Mouse (Mus musculus) heart, embryonic 13.5 days (tissue): ENCODE measurements around the gene Exosc7. TPM values are rescaled to one million over a fixed set of nuclear protein-coding genes. Genes with fewer than 3 reads are reported as not detected.

Source experiments
- ATAC-seq: fragments of 200-750 bp; cut with Nextera tagmentation; 2 replicates; pipeline ENCODE4 v1.8.0; 2017; ENCODE audit warnings: moderate TSS enrichment; ENCODE audit not compliant: insufficient number of reproducible peaks, low FRiP score, low TSS enrichment; ENCODE audit errors: extremely low read depth
- H3K27ac ChIP-seq: fragments of 300-500 bp; sonication (generic); replicated peaks from 2 replicates; pipeline ENCODE4 v1.5.1; 2015; ENCODE audit warnings: moderate library complexity, mild to moderate bottlenecking, inconsistent platforms
- H3K27me3 ChIP-seq: fragments of 300-500 bp; sonication (generic); replicated peaks from 2 replicates; pipeline ENCODE4 v1.6.1; 2015; ENCODE audit warnings: mild to moderate bottlenecking, inconsistent platforms
- H3K36me3 ChIP-seq: fragments of 300-500 bp; sonication (generic); 2 replicates; pipeline ENCODE4 v1.6.1; 2015; ENCODE audit warnings: mild to moderate bottlenecking, inconsistent platforms
- H3K4me1 ChIP-seq: fragments of 300-500 bp; sonication (generic); 2 replicates; pipeline ENCODE4 v1.6.1; 2015; ENCODE audit warnings: inconsistent platforms
- H3K4me2 ChIP-seq: fragments of 300-500 bp; sonication (generic); 2 replicates; pipeline ENCODE4 v1.6.1; 2015; ENCODE audit warnings: inconsistent platforms, mild to moderate bottlenecking, moderate library complexity
- H3K4me3 ChIP-seq: fragments of 300-500 bp; sonication (generic); 2 replicates; pipeline ENCODE4 v1.5.1; 2015; ENCODE audit warnings: moderate library complexity, mild to moderate bottlenecking, inconsistent platforms
- H3K9ac ChIP-seq: fragments of 300-500 bp; sonication (generic); 2 replicates; pipeline ENCODE4 v1.6.1; 2015; ENCODE audit warnings: inconsistent platforms, mild to moderate bottlenecking, moderate library complexity
- H3K9me3 ChIP-seq: fragments of 300-500 bp; sonication (generic); 2 replicates; pipeline ENCODE4 v1.6.1; 2016; ENCODE audit warnings: inconsistent platforms
- WGBS: fragments of 180-500 bp; shearing (Covaris S2); methylation state at CpG from one replicate; pipeline ENCODE4 v1.1.7; 2015; ENCODE audit warnings: mixed read lengths; 5-methylcytosine and 5-hydroxymethylcytosine counted together
- polyA plus RNA-seq: library from polyadenylated mRNA; unstranded; fragments of >200 nt; fragmentation: Nextera tagmentation; extraction: Ambion mirVana; gene quantifications from 2 replicates; pipeline ENCODE4 v1.2.1, GENCODE M21; 2015

Gene Exosc7
- polyA plus RNA-seq, 1 experiment from 2014 or later: 74.0 TPM

- H3K4me1 ChIP-seq: peaks cover 13% of the 10 kb centered on the region
- H3K4me2 ChIP-seq: no peak overlapping the region
- H3K9me3 ChIP-seq: peaks cover 17% of the 10 kb centered on the region
- no peak overlapping the region for H3K9ac ChIP-seq
- peak overlapping the region; percentile 74 for H3K27ac ChIP-seq
- 77% methylated on average over 4 of the region's 4 CpGs for WGBS
- no peak for ATAC-seq
- no peak overlapping the region for H3K4me3 ChIP-seq
- H3K27me3 ChIP-seq: no peaks in the 10 kb centered on the region
- H3K36me3 ChIP-seq: peaks cover 78% of the 10 kb centered on the region
Measured at GRCm38 (mm10) chr9:123139887-123140614, 27.0 kb downstream of the Exosc7 start.

- no peak overlapping the region for H3K4me2 ChIP-seq
- H3K9me3 ChIP-seq: peaks cover 21% of the 10 kb centered on the region
- no peaks in the 10 kb centered on the region for H3K27me3 ChIP-seq
- no peak for ATAC-seq
- no peak overlapping the region for H3K4me3 ChIP-seq
- no peaks in the 10 kb centered on the region for H3K4me1 ChIP-seq
- no peak overlapping the region for H3K27ac ChIP-seq
- H3K36me3 ChIP-seq: peaks cover 21% of the 10 kb centered on the region
- whole genome bisulfite sequencing: 76% methylated on average over 5 of the region's 5 CpGs
- no peak overlapping the region for H3K9ac ChIP-seq
Measured at GRCm38 (mm10) chr9:123148430-123148829, 35.4 kb downstream of the Exosc7 start.

GRCm38 (mm10) chr9:123150241-123151020 is 37.4 kb downstream of the Exosc7 start, which contains the start of gene Clec3b:
Gene Clec3b (plus strand): TSS chr9:123150946.
- H3K36me3 ChIP-seq: peaks cover 6% of the 10 kb centered on the region
- 69% methylated on average over 5 of the region's 5 CpGs for WGBS
- no peak within 1 kb of the TSS for H3K4me3 ChIP-seq
- H3K4me2 ChIP-seq: no peak within 1 kb of the TSS
- no peaks in the 10 kb centered on the region for H3K27me3 ChIP-seq
- no peak within 1 kb of the TSS for H3K27ac ChIP-seq
- peaks cover 9% of the 10 kb centered on the region for H3K9me3 ChIP-seq
- ATAC-seq: no peak; the same call in 1 of the 2 replicates
- no peaks in the 10 kb centered on the region for H3K4me1 ChIP-seq
- no peak within 1 kb of the TSS for H3K9ac ChIP-seq

GRCm38 (mm10) chr9:123151561-123151960 is 38.5 kb downstream of the Exosc7 start:
- WGBS: 57% methylated on average over 1 of the region's 1 CpGs
- Histone ChIP-seq H3K27me3 (no peaks in the 10 kb centered on the region), H3K4me2 (no peak overlapping the region), H3K9ac (no peak overlapping the region), H3K9me3 (0 out of 2 replicates have a peak, but pooled peaks cover 3% of the 10 kb centered on the region), H3K4me3 (no peak overlapping the region), H3K4me1 (no peaks in the 10 kb centered on the region), H3K36me3 (no peaks in the 10 kb centered on the region), H3K27ac (no peak overlapping the region)
- no peak for ATAC-seq

- no peaks in the 10 kb centered on the region for H3K27me3 ChIP-seq
- no peak overlapping the region for H3K9ac ChIP-seq
- WGBS: 52% methylated on average over 3 of the region's 3 CpGs
- H3K4me1 ChIP-seq: peaks cover 4% of the 10 kb centered on the region; the same call in 1 of the 2 replicates
- H3K27ac ChIP-seq: no peak overlapping the region
- H3K4me2 ChIP-seq: no peak overlapping the region
- H3K4me3 ChIP-seq: no peak overlapping the region
- H3K9me3 ChIP-seq: no peaks in the 10 kb centered on the region
- ATAC-seq: no peak
- H3K36me3 ChIP-seq: no peaks in the 10 kb centered on the region
Measured at GRCm38 (mm10) chr9:123152026-123152425, 39.0 kb downstream of the Exosc7 start.

- no peaks in the 10 kb centered on the region for H3K27me3 ChIP-seq
- no peak overlapping the region for H3K27ac ChIP-seq
- no peaks in the 10 kb centered on the region for H3K36me3 ChIP-seq
- H3K4me2 ChIP-seq: no peak overlapping the region
- no peak overlapping the region for H3K9ac ChIP-seq
- H3K4me1 ChIP-seq: peaks cover 4% of the 10 kb centered on the region; the same call in 1 of the 2 replicates
- no peak for ATAC-seq
- H3K4me3 ChIP-seq: no peak overlapping the region
- no peaks in the 10 kb centered on the region for H3K9me3 ChIP-seq
- WGBS: 82% methylated on average over 2 of the region's 2 CpGs
Measured at GRCm38 (mm10) chr9:123153121-123153520, 40.1 kb downstream of the Exosc7 start.

- no peaks in the 10 kb centered on the region for H3K9me3 ChIP-seq
Measured at GRCm38 (mm10) chr9:123156910-123157361, 43.9 kb downstream of the Exosc7 start.

GRCm38 (mm10) chr9:123157699-123158098 is 44.7 kb downstream of the Exosc7 start:
- no peaks in the 10 kb centered on the region for H3K9me3 ChIP-seq
- no peaks in the 10 kb centered on the region for H3K36me3 ChIP-seq
- H3K4me3 ChIP-seq: no peak overlapping the region
- H3K27me3 ChIP-seq: no peaks in the 10 kb centered on the region
- no peak overlapping the region for H3K9ac ChIP-seq
- no peak overlapping the region for H3K27ac ChIP-seq
- H3K4me1 ChIP-seq: peaks cover 10% of the 10 kb centered on the region; the same call in 1 of the 2 replicates
- no peak overlapping the region for H3K4me2 ChIP-seq
- no peak for ATAC-seq

More at GRCm38 (mm10) chr9:123156910-123157361, 43.9 kb downstream of the Exosc7 start:
- ATAC-seq: no peak
- Histone ChIP-seq H3K4me2 (peak overlapping the region; percentile 66), H3K27ac (no peak overlapping the region), H3K4me1 (peaks cover 4% of the 10 kb centered on the region; the same call in 1 of the 2 replicates), H3K27me3 (no peaks in the 10 kb centered on the region), H3K36me3 (no peaks in the 10 kb centered on the region), H3K9ac (peak overlapping the region; percentile 58), H3K4me3 (peak overlapping the region; percentile 40)
- 27% methylated on average over 30 of the region's 30 CpGs for WGBS

- Histone ChIP-seq H3K4me3 (no peak overlapping the region), H3K9me3 (no peaks in the 10 kb centered on the region), H3K9ac (no peak overlapping the region), H3K27ac (no peak overlapping the region), H3K4me2 (no peak overlapping the region), H3K4me1 (peaks cover 10% of the 10 kb centered on the region; the same call in 1 of the 2 replicates), H3K36me3 (no peaks in the 10 kb centered on the region), H3K27me3 (no peaks in the 10 kb centered on the region)
- no peak for ATAC-seq
- 57% methylated on average over 8 of the region's 8 CpGs for WGBS
Measured at GRCm38 (mm10) chr9:123158125-123158836, 45.3 kb downstream of the Exosc7 start.

- Histone ChIP-seq H3K27ac (no peak overlapping the region), H3K9ac (no peak overlapping the region), H3K4me1 (peaks cover 10% of the 10 kb centered on the region; the same call in 1 of the 2 replicates), H3K9me3 (no peaks in the 10 kb centered on the region), H3K4me2 (no peak overlapping the region), H3K27me3 (no peaks in the 10 kb centered on the region), H3K4me3 (no peak overlapping the region), H3K36me3 (no peaks in the 10 kb centered on the region)
- no peak for ATAC-seq
- 51% methylated on average over 7 of the region's 7 CpGs for WGBS
Measured at GRCm38 (mm10) chr9:123159330-123159729, 46.3 kb downstream of the Exosc7 start.

- Histone ChIP-seq H3K4me1 (peaks cover 8% of the 10 kb centered on the region; the same call in 1 of the 2 replicates), H3K27me3 (no peaks in the 10 kb centered on the region), H3K4me2 (no peak overlapping the region), H3K4me3 (no peak overlapping the region), H3K9ac (no peak overlapping the region), H3K27ac (no peak overlapping the region), H3K9me3 (no peaks in the 10 kb centered on the region), H3K36me3 (no peaks in the 10 kb centered on the region)
- no peak for ATAC-seq
- 40% methylated on average over 2 of the region's 2 CpGs for WGBS
Measured at GRCm38 (mm10) chr9:123161792-123162191, 48.8 kb downstream of the Exosc7 start.
